22 mouse cellular contexts compared by ENCODE assay signal in the genomic region with DNA sequence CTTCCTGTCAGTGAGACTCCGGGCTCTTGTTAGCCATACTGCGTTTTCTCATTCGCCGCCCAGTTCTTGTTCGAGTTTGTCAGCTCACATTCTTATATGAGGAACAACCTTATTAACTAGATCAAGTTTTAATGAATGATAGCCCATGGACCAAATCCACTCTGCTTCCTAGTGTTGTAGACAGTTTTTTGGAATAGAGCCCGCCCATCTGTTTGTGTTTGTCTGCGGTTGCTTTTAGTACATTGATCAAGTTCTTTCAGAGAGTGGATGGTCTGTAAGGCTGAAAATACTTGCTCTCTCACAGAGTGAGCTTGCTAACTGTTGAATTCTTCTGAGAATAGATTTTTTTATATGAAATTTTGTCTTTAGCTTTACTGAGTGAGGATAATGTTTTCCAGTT.
DNase-seq lines count a peak whose midpoint lies in the region; ATAC-seq and TF ChIP-seq lines count a peak whose summit lies in the region.
"Had no signal": no experiment of that assay in that cellular context is flagged by ENCODE, and none has a peak within 500 bp of the region (broad histone marks: within the 10 kb centered on the region; RNA-seq: fewer than 3 reads in every experiment).

No protein-coding gene starts in this region.

- H3K9ac ChIP-seq in kidney, postnatal 0 days (ENCODE audit: low read depth, low read length), result no peak overlapping the region
- H3K9ac ChIP-seq in lung, embryonic 14.5 days, result no peak overlapping the region
- H3K9ac ChIP-seq in intestine, embryonic 16.5 days (ENCODE audit: low read depth, low read length), result no peak overlapping the region
- H3K9ac ChIP-seq: embryonic facial prominence, embryonic 13.5 days; heart, embryonic 15.5 days; liver, embryonic 14.5 days; neural tube, embryonic 13.5 days; stomach, embryonic 15.5 days had no signal

- ATAC-seq in kidney, postnatal 0 days (replicated peaks; ENCODE audit: low FRiP score, low read depth), result no peak
- no peak for ATAC-seq in lung, embryonic 14.5 days (ENCODE audit: insufficient read depth)
- ATAC-seq in intestine, embryonic 16.5 days, result no peak
- ATAC-seq: inflammation-experienced regulatory T-cells, adult 6 months had no signal

- H3K4me3 ChIP-seq in kidney, postnatal 0 days (replicated peaks; ENCODE audit: low read depth, low read length), result no peak overlapping the region
- H3K4me3 ChIP-seq in lung, embryonic 14.5 days (ENCODE audit: low read depth, low read length), result no peak overlapping the region
- no peak overlapping the region for H3K4me3 ChIP-seq in intestine, embryonic 16.5 days (ENCODE audit: low read length)
- H3K4me3 ChIP-seq: embryonic facial prominence, embryonic 13.5 days; heart, adult 2 months; heart, embryonic 15.5 days; hindbrain, embryonic 10.5 days; neural tube, embryonic 13.5 days; stomach, embryonic 15.5 days had no signal

- no peaks in the 10 kb centered on the region for H3K36me3 ChIP-seq in kidney, postnatal 0 days (ENCODE audit: insufficient read depth, low read length)
- no peaks in the 10 kb centered on the region for H3K36me3 ChIP-seq in lung, embryonic 14.5 days (ENCODE audit: insufficient read depth)
- no peaks in the 10 kb centered on the region for H3K36me3 ChIP-seq in intestine, embryonic 16.5 days (ENCODE audit: control insufficient read depth, insufficient read depth, low read length)
- H3K36me3 ChIP-seq: embryonic facial prominence, embryonic 13.5 days; heart, embryonic 15.5 days; hindbrain, embryonic 10.5 days; neural tube, embryonic 13.5 days; stomach, embryonic 15.5 days had no signal

- H3K27ac ChIP-seq in kidney, postnatal 0 days, result no peak overlapping the region
- H3K27ac ChIP-seq in lung, embryonic 14.5 days (ENCODE audit: low read depth), result no peak overlapping the region
- no peak overlapping the region for H3K27ac ChIP-seq in intestine, embryonic 16.5 days (ENCODE audit: low read length)
- H3K27ac ChIP-seq: embryonic facial prominence, embryonic 13.5 days; heart, adult 2 months; heart, embryonic 15.5 days; hindbrain, embryonic 10.5 days; liver, embryonic 14.5 days; neural tube, embryonic 13.5 days; stomach, embryonic 15.5 days had no signal

- H3K9me3 ChIP-seq in kidney, postnatal 0 days (replicated peaks; ENCODE audit: low read length), result no peaks in the 10 kb centered on the region
- H3K9me3 ChIP-seq in lung, embryonic 14.5 days (ENCODE audit: low read depth, low read length), result no peaks in the 10 kb centered on the region
- H3K9me3 ChIP-seq in intestine, embryonic 16.5 days (ENCODE audit: control insufficient read depth, low read length), result no peaks in the 10 kb centered on the region
- H3K9me3 ChIP-seq: embryonic facial prominence, embryonic 13.5 days; heart, embryonic 15.5 days; hindbrain, embryonic 10.5 days; neural tube, embryonic 13.5 days; stomach, embryonic 15.5 days had no signal

- DNase-seq in cerebellum, adult 9-10 months, result peak; percentile 42
- no peak for DNase-seq in cerebellum, adult 11-12 months
- peak; percentile 62 for DNase-seq in kidney, postnatal 0 days (ENCODE audit: low spot score)
- no peak for DNase-seq in kidney, adult 8-10 months
- DNase-seq in lung, embryonic 14.5 days, result peak; percentile 74
- no peak for DNase-seq in lung, postnatal 36 days
- peak; percentile 32 for DNase-seq in layer of hippocampus, adult 9-11 months
- DNase-seq: adrenal gland, postnatal 10 days; heart, adult 2 months; lung, postnatal 14 days; right cerebral cortex, postnatal 14 days; thymus, adult 2 months had no signal

- TF ChIP-seq CTCF in kidney, postnatal 0 days (IDR thresholded peaks at IDR 0.05; ENCODE audit: low read depth), result no peak
- no peak for TF ChIP-seq CTCF in lung, embryonic 14.5 days (IDR thresholded peaks at IDR 0.05; ENCODE audit: low read depth)

- no peaks in the 10 kb centered on the region for H3K27me3 ChIP-seq in kidney, postnatal 0 days (ENCODE audit: insufficient read depth, low read length)
- H3K27me3 ChIP-seq in lung, embryonic 14.5 days (ENCODE audit: insufficient read depth, low read length), result no peaks in the 10 kb centered on the region
- no peaks in the 10 kb centered on the region for H3K27me3 ChIP-seq in intestine, embryonic 16.5 days (replicated peaks; ENCODE audit: control insufficient read depth, insufficient read depth, low read length)
- H3K27me3 ChIP-seq: CH12.LX; embryonic facial prominence, embryonic 13.5 days; heart, embryonic 15.5 days; neural tube, embryonic 13.5 days; stomach, embryonic 15.5 days had no signal

- no peak overlapping the region for H3K4me2 ChIP-seq in kidney, postnatal 0 days (ENCODE audit: low read length)
- no peak overlapping the region for H3K4me2 ChIP-seq in lung, embryonic 14.5 days
- no peak overlapping the region for H3K4me2 ChIP-seq in intestine, embryonic 16.5 days (ENCODE audit: low read depth, low read length)
- H3K4me2 ChIP-seq: embryonic facial prominence, embryonic 13.5 days; heart, embryonic 15.5 days; midbrain, embryonic 11.5 days; neural tube, embryonic 13.5 days; stomach, embryonic 15.5 days had no signal

- 67% methylated on average over 7 of the region's 7 CpGs for WGBS in kidney, postnatal 0 days
- 77% methylated on average over 7 of the region's 7 CpGs for WGBS in lung, embryonic 14.5 days
- 88% methylated on average over 7 of the region's 7 CpGs for WGBS in intestine, embryonic 16.5 days

- H3K4me1 ChIP-seq in kidney, postnatal 0 days (replicated peaks; ENCODE audit: insufficient read depth, low read length), result no peaks in the 10 kb centered on the region
- H3K4me1 ChIP-seq in lung, embryonic 14.5 days (ENCODE audit: insufficient read depth), result no peaks in the 10 kb centered on the region
- H3K4me1 ChIP-seq in intestine, embryonic 16.5 days (ENCODE audit: control insufficient read depth, insufficient read depth, low read length), result peaks cover 4% of the 10 kb centered on the region
- H3K4me1 ChIP-seq: stomach, embryonic 15.5 days had no signal

Comparison
In these comparisons a context has a peak if more than half of its experiments do, and no peak if none do; other contexts are left out.
1. DNase-seq: peak in cerebellum, adult 9-10 months (single experiment), kidney, postnatal 0 days (single experiment), lung, embryonic 14.5 days (single experiment) and layer of hippocampus, adult 9-11 months (single experiment); none in cerebellum, adult 11-12 months (single experiment), kidney, adult 8-10 months (0 of 2) and lung, postnatal 36 days (single experiment).